Mouse (Mus musculus): ENCODE measurements around the gene Slc35b4. TPM values are rescaled to one million over a fixed set of nuclear protein-coding genes. Genes with fewer than 3 reads are reported as not detected.

The Slc35b4 gene
- total and polyA plus RNA-seq, 3 experiments: 8.0 to 10.6 (median 8.5) TPM

- no peak for TF ChIP-seq EP300 (IDR thresholded peaks at IDR 0.05; ENCODE audit: insufficient read depth, low read depth, low read length)
- no peak for TF ChIP-seq CTCF (IDR thresholded peaks at IDR 0.05)
- TF ChIP-seq POLR2A (IDR thresholded peaks at IDR 0.05; ENCODE audit: insufficient read depth, low read depth, low read length): no peak
- no peaks in the 10 kb centered on the region for H3K4me1 ChIP-seq (ENCODE audit: control insufficient read depth, insufficient read depth, low read length)
- no peak overlapping the region for H3K4me3 ChIP-seq
- DNase-seq: no peak
- no peaks in the 10 kb centered on the region for H3K27me3 ChIP-seq (ENCODE audit: control insufficient read depth, insufficient read depth, low read length)
- H3K79me2 ChIP-seq (replicated peaks; ENCODE audit: control insufficient read depth, insufficient read depth, low read length): no peaks in the 10 kb centered on the region
- 58% methylated on average over 3 of the region's 3 CpGs for WGBS
- H3K36me3 ChIP-seq (ENCODE audit: control insufficient read depth, insufficient read depth, low read length): no peaks in the 10 kb centered on the region; the same call in 1 of the 2 replicates
- intact Hi-C loops (cut with DNase I): no loop called here
- no peak overlapping the region for H3K9ac ChIP-seq (ENCODE audit: low read depth, low read length)
- H3K27ac ChIP-seq: no peak overlapping the region
These were observed 8.1 kb downstream of the Slc35b4 start for GRCm38 (mm10) chr6:34168834-34169233.

- H3K36me3 ChIP-seq (ENCODE audit: control insufficient read depth, insufficient read depth, low read length): no peaks in the 10 kb centered on the region; the same call in 1 of the 2 replicates
- 84% methylated on average over 9 of the region's 9 CpGs for WGBS
These were observed 13.9 kb downstream of the Slc35b4 start for GRCm38 (mm10) chr6:34163014-34163413.

GRCm38 (mm10) chr6:34162607-34163006 is 14.3 kb downstream of the Slc35b4 start:
- WGBS: 76% methylated on average over 2 of the region's 2 CpGs
- intact Hi-C loops (cut with DNase I): no loop called here
- H3K79me2 ChIP-seq (replicated peaks; ENCODE audit: control insufficient read depth, insufficient read depth, low read length): no peaks in the 10 kb centered on the region
- no peak overlapping the region for H3K9ac ChIP-seq (ENCODE audit: low read depth, low read length)
- no peaks in the 10 kb centered on the region for H3K27me3 ChIP-seq (ENCODE audit: control insufficient read depth, insufficient read depth, low read length)
- no peaks in the 10 kb centered on the region for H3K4me1 ChIP-seq (ENCODE audit: control insufficient read depth, insufficient read depth, low read length)
- DNase-seq: no peak
- no peak overlapping the region for H3K4me3 ChIP-seq
- H3K36me3 ChIP-seq (ENCODE audit: control insufficient read depth, insufficient read depth, low read length): no peaks in the 10 kb centered on the region; the same call in 1 of the 2 replicates
- TF ChIP-seq EP300 (IDR thresholded peaks at IDR 0.05; ENCODE audit: insufficient read depth, low read depth, low read length): no peak
- TF ChIP-seq POLR2A (IDR thresholded peaks at IDR 0.05; ENCODE audit: insufficient read depth, low read depth, low read length): no peak
- no peak for TF ChIP-seq CTCF (IDR thresholded peaks at IDR 0.05)
- no peak overlapping the region for H3K27ac ChIP-seq

More at GRCm38 (mm10) chr6:34163014-34163413, 13.9 kb downstream of the Slc35b4 start:
- H3K9ac ChIP-seq (ENCODE audit: low read depth, low read length): no peak overlapping the region
- intact Hi-C loops (cut with DNase I): no loop called here
- TF ChIP-seq POLR2A (IDR thresholded peaks at IDR 0.05; ENCODE audit: insufficient read depth, low read depth, low read length) (no peak), CTCF (IDR thresholded peaks at IDR 0.05) (no peak), EP300 (IDR thresholded peaks at IDR 0.05; ENCODE audit: insufficient read depth, low read depth, low read length) (no peak)
- no peaks in the 10 kb centered on the region for H3K4me1 ChIP-seq (ENCODE audit: control insufficient read depth, insufficient read depth, low read length)
- H3K79me2 ChIP-seq (replicated peaks; ENCODE audit: control insufficient read depth, insufficient read depth, low read length): no peaks in the 10 kb centered on the region
- no peaks in the 10 kb centered on the region for H3K27me3 ChIP-seq (ENCODE audit: control insufficient read depth, insufficient read depth, low read length)
- DNase-seq: no peak
- no peak overlapping the region for H3K27ac ChIP-seq
- no peak overlapping the region for H3K4me3 ChIP-seq

GRCm38 (mm10) chr6:34161511-34161910 is 15.4 kb downstream of the Slc35b4 start:
- WGBS: 91% methylated on average over 7 of the region's 7 CpGs
- no peaks in the 10 kb centered on the region for H3K4me1 ChIP-seq (ENCODE audit: control insufficient read depth, insufficient read depth, low read length)
- intact Hi-C loops (cut with DNase I): no loop called here
- no peak overlapping the region for H3K9ac ChIP-seq (ENCODE audit: low read depth, low read length)
- no peak overlapping the region for H3K4me3 ChIP-seq
- H3K36me3 ChIP-seq (ENCODE audit: control insufficient read depth, insufficient read depth, low read length): no peaks in the 10 kb centered on the region; the same call in 1 of the 2 replicates
- no peaks in the 10 kb centered on the region for H3K79me2 ChIP-seq (replicated peaks; ENCODE audit: control insufficient read depth, insufficient read depth, low read length)
- no peaks in the 10 kb centered on the region for H3K27me3 ChIP-seq (ENCODE audit: control insufficient read depth, insufficient read depth, low read length)
- H3K27ac ChIP-seq: no peak overlapping the region
- no peak for TF ChIP-seq EP300 (IDR thresholded peaks at IDR 0.05; ENCODE audit: insufficient read depth, low read depth, low read length)
- DNase-seq: no peak

- WGBS: 92% methylated on average over 7 of the region's 7 CpGs
- no peak overlapping the region for H3K27ac ChIP-seq
- H3K79me2 ChIP-seq (replicated peaks; ENCODE audit: control insufficient read depth, insufficient read depth, low read length): no peaks in the 10 kb centered on the region
- no peaks in the 10 kb centered on the region; the same call in 1 of the 2 replicates for H3K36me3 ChIP-seq (ENCODE audit: control insufficient read depth, insufficient read depth, low read length)
- intact Hi-C loops (cut with DNase I): no loop called here
- DNase-seq: no peak
- H3K27me3 ChIP-seq (ENCODE audit: control insufficient read depth, insufficient read depth, low read length): no peaks in the 10 kb centered on the region
- TF ChIP-seq CTCF (IDR thresholded peaks at IDR 0.05): no peak
- no peak for TF ChIP-seq EP300 (IDR thresholded peaks at IDR 0.05; ENCODE audit: insufficient read depth, low read depth, low read length)
- TF ChIP-seq POLR2A (IDR thresholded peaks at IDR 0.05; ENCODE audit: insufficient read depth, low read depth, low read length): no peak
- no peaks in the 10 kb centered on the region for H3K4me1 ChIP-seq (ENCODE audit: control insufficient read depth, insufficient read depth, low read length)
- no peak overlapping the region for H3K9ac ChIP-seq (ENCODE audit: low read depth, low read length)
- no peak overlapping the region for H3K4me3 ChIP-seq
These were observed 16.0 kb downstream of the Slc35b4 start for GRCm38 (mm10) chr6:34160816-34161310.

GRCm38 (mm10) chr6:34159998-34160815 is 16.7 kb downstream of the Slc35b4 start:
- H3K27ac ChIP-seq: no peak overlapping the region

More at GRCm38 (mm10) chr6:34159998-34160815, 16.7 kb downstream of the Slc35b4 start:
- no peaks in the 10 kb centered on the region for H3K27me3 ChIP-seq (ENCODE audit: control insufficient read depth, insufficient read depth, low read length)
- no peak overlapping the region for H3K9ac ChIP-seq (ENCODE audit: low read depth, low read length)
- TF ChIP-seq EP300 (IDR thresholded peaks at IDR 0.05; ENCODE audit: insufficient read depth, low read depth, low read length): no peak
- TF ChIP-seq CTCF (IDR thresholded peaks at IDR 0.05): no peak
- TF ChIP-seq POLR2A (IDR thresholded peaks at IDR 0.05; ENCODE audit: insufficient read depth, low read depth, low read length): no peak
- H3K79me2 ChIP-seq (replicated peaks; ENCODE audit: control insufficient read depth, insufficient read depth, low read length): no peaks in the 10 kb centered on the region
- no peak overlapping the region for H3K4me3 ChIP-seq
- H3K4me1 ChIP-seq (ENCODE audit: control insufficient read depth, insufficient read depth, low read length): no peaks in the 10 kb centered on the region
- H3K36me3 ChIP-seq (ENCODE audit: control insufficient read depth, insufficient read depth, low read length): no peaks in the 10 kb centered on the region
- 66% methylated on average over 23 of the region's 23 CpGs for WGBS
- intact Hi-C loops (cut with DNase I): no loop called here
- DNase-seq: no peak
